Mouse (Mus musculus) urinary bladder, postnatal 10 days (tissue): ENCODE measurements at regions not wholly inside any gene's neighbourhood (a gene's known extent, or its start where the extent isn't known, plus 50 kb on each side); places are given as distances from the start of the nearest gene placed in this dataset.

Experiments
- DNase-seq: peaks from one replicate; pipeline ENCODE4 v3.0.0; 2022; ENCODE audit warnings: low spot score

- peak; percentile 20 for DNase-seq
Observed at GRCm38 (mm10) chr3:35102715-35103591, 452.7 kb downstream of the Sox2 start.

- no peak for DNase-seq
Observed at GRCm38 (mm10) chr3:35104884-35105283, 454.7 kb downstream of the Sox2 start.

- DNase-seq, result no peak
Observed at GRCm38 (mm10) chr3:35106097-35106496, 455.9 kb downstream of the Sox2 start.

- DNase-seq, result no peak
Observed at GRCm38 (mm10) chr3:35133477-35133876, 483.3 kb downstream of the Sox2 start.

GRCm38 (mm10) chr3:35141500-35142220 is 491.5 kb downstream of the Sox2 start:
- no peak for DNase-seq

- DNase-seq, result no peak
Observed at GRCm38 (mm10) chr3:35142683-35143082, 492.5 kb downstream of the Sox2 start.

GRCm38 (mm10) chr3:35145569-35145968 is 495.4 kb downstream of the Sox2 start:
- no peak for DNase-seq

- DNase-seq, result no peak
Observed at GRCm38 (mm10) chr3:35146681-35147080, 496.5 kb downstream of the Sox2 start.

- DNase-seq, result no peak
Observed at GRCm38 (mm10) chr3:35149251-35149691, 499.1 kb downstream of the Sox2 start.

- DNase-seq, result no peak
Observed at GRCm38 (mm10) chr3:35152191-35152590, 502.0 kb downstream of the Sox2 start.

- no peak for DNase-seq
Observed at GRCm38 (mm10) chr3:35154266-35154665, 504.1 kb downstream of the Sox2 start.

- DNase-seq, result no peak
Observed at GRCm38 (mm10) chr3:35168676-35169075, 518.5 kb downstream of the Sox2 start.

GRCm38 (mm10) chr3:35178759-35179440 is 528.7 kb downstream of the Sox2 start:
- no peak for DNase-seq

- no peak for DNase-seq
Observed at GRCm38 (mm10) chr3:35208526-35208925, 545.4 kb upstream of the Atp11b start.

GRCm38 (mm10) chr3:35219394-35219793 is 534.5 kb upstream of the Atp11b start:
- no peak for DNase-seq

GRCm38 (mm10) chr3:35221183-35221582 is 532.7 kb upstream of the Atp11b start:
- no peak for DNase-seq

- DNase-seq, result no peak
Observed at GRCm38 (mm10) chr3:35222251-35222650, 531.7 kb upstream of the Atp11b start.

- no peak for DNase-seq
Observed at GRCm38 (mm10) chr3:35225051-35225701, 528.7 kb upstream of the Atp11b start.

GRCm38 (mm10) chr3:35225774-35226365 is 528.0 kb upstream of the Atp11b start:
- DNase-seq, result no peak

- DNase-seq, result no peak
Observed at GRCm38 (mm10) chr3:35231158-35231928, 522.6 kb upstream of the Atp11b start.

GRCm38 (mm10) chr3:35232487-35232886 is 521.4 kb upstream of the Atp11b start:
- no peak for DNase-seq
